In the genomic region with DNA sequence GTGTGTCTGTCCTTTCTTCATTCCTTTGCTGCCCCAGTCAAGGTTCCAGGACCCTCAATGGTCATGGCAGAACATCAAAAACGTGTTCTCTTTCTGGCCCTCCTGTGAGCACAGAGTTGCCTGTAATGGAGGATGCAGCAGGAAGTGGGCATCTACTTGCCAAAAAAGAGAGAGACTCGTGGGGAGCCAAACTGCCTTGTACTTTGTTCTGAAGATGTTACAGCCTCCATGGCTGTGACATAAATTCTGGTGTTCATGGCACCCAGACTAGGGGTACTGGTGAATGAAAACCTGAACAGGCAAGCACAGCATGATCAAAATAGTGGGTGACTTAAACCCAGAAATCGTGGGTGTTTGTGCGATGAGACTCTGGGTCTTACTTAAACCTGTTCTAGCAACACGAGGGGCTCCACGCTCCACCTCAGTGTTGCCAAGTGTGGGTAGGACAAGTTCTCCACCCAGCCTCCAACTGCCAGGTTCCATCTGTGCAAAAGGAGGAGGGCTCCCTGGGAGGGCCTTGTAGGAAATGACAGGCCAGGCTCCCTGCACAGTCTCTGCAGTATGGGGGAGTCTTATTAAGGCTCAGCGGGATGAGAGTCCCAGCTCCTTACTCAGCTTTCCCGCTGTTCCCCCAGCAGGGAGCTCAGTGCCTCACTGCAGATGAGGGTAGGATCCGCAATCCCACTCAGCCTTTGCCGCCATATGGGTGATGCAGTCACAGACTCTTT, we compare ENCODE assay signal across 15 mouse cellular contexts. TPM values are rescaled to one million over a fixed set of nuclear protein-coding genes. Genes with fewer than 3 reads are reported as not detected.
DNase-seq lines count a peak whose midpoint lies in the region; ATAC-seq and TF ChIP-seq lines count a peak whose summit lies in the region.
"Had no signal": no experiment of that assay in that cellular context is flagged by ENCODE, and none has a peak within 500 bp of the region (broad histone marks: within the 10 kb centered on the region; RNA-seq: fewer than 3 reads in every experiment).

No protein-coding gene starts in this region.

- no peaks in the 10 kb centered on the region for H3K36me3 ChIP-seq in hindbrain, embryonic 11.5 days (ENCODE audit: control insufficient read depth, insufficient read depth, low read length)
- H3K36me3 ChIP-seq: hindbrain, embryonic 12.5 days; kidney, embryonic 15.5 days; limb, embryonic 13.5 days; lung, embryonic 15.5 days; midbrain, embryonic 13.5 days; neural tube, embryonic 12.5 days had no signal

- no peaks in the 10 kb centered on the region for H3K27me3 ChIP-seq in hindbrain, embryonic 11.5 days (ENCODE audit: control insufficient read depth, insufficient read depth, low read length)
- H3K27me3 ChIP-seq: hindbrain, embryonic 12.5 days; kidney, embryonic 15.5 days; limb, embryonic 13.5 days; lung, embryonic 15.5 days; midbrain, embryonic 13.5 days; neural tube, embryonic 12.5 days had no signal

- H3K4me3 ChIP-seq in cortical plate, adult 2 months (ENCODE audit: insufficient read depth, low read length) = no peak overlapping the region
- no peak overlapping the region for H3K4me3 ChIP-seq in hindbrain, embryonic 11.5 days (ENCODE audit: low read depth, low read length)
- H3K4me3 ChIP-seq: hindbrain, embryonic 12.5 days; kidney, embryonic 15.5 days; limb, embryonic 13.5 days; lung, embryonic 15.5 days; midbrain, embryonic 13.5 days; neural tube, embryonic 12.5 days had no signal

- 68% methylated on average over 10 of the region's 10 CpGs for whole genome bisulfite sequencing in hindbrain, embryonic 11.5 days

- ATAC-seq in CD4-positive, CD25-positive, alpha-beta regulatory T cell, adult 4 months = peak; percentile 46
- ATAC-seq in hindbrain, embryonic 11.5 days (ENCODE audit: low FRiP score) = no peak
- ATAC-seq: midbrain, embryonic 13.5 days had no signal

- no peak overlapping the region for H3K9ac ChIP-seq in hindbrain, embryonic 11.5 days (ENCODE audit: low read depth, low read length)
- H3K9ac ChIP-seq: hindbrain, embryonic 12.5 days; kidney, embryonic 15.5 days; limb, embryonic 13.5 days; lung, embryonic 15.5 days; midbrain, embryonic 13.5 days; neural tube, embryonic 12.5 days had no signal

- H3K9me3 ChIP-seq in hindbrain, embryonic 11.5 days (ENCODE audit: control insufficient read depth, low read length) = no peaks in the 10 kb centered on the region
- H3K9me3 ChIP-seq: hindbrain, embryonic 12.5 days; kidney, embryonic 15.5 days; limb, embryonic 13.5 days; lung, embryonic 15.5 days; midbrain, embryonic 13.5 days; neural tube, embryonic 12.5 days had no signal

- no peaks in the 10 kb centered on the region for H3K4me1 ChIP-seq in cortical plate, adult 2 months (ENCODE audit: control insufficient read depth, insufficient read depth, low read length)
- no peaks in the 10 kb centered on the region for H3K4me1 ChIP-seq in hindbrain, embryonic 11.5 days (replicated peaks; ENCODE audit: control insufficient read depth, insufficient read depth, low read length)
- H3K4me1 ChIP-seq: hindbrain, embryonic 12.5 days; kidney, embryonic 15.5 days; limb, embryonic 13.5 days; lung, embryonic 15.5 days; midbrain, embryonic 13.5 days; neural tube, embryonic 12.5 days had no signal

- H3K27ac ChIP-seq in cortical plate, adult 2 months (ENCODE audit: insufficient read depth, low read length) = peak overlapping the region; percentile 39
- H3K27ac ChIP-seq in hindbrain, embryonic 11.5 days (ENCODE audit: low read depth, low read length) = no peak overlapping the region
- H3K27ac ChIP-seq: hindbrain, embryonic 12.5 days; kidney, embryonic 15.5 days; limb, embryonic 13.5 days; lung, embryonic 15.5 days; midbrain, embryonic 13.5 days; neural tube, embryonic 12.5 days had no signal

- H3K4me2 ChIP-seq in hindbrain, embryonic 11.5 days (replicated peaks; ENCODE audit: low read depth, low read length) = no peak overlapping the region
- H3K4me2 ChIP-seq: hindbrain, embryonic 12.5 days; kidney, embryonic 15.5 days; limb, embryonic 13.5 days; lung, embryonic 15.5 days; midbrain, embryonic 13.5 days; neural tube, embryonic 12.5 days had no signal

- TF ChIP-seq POLR2A in cortical plate, adult 2 months (IDR thresholded peaks at IDR 0.05; ENCODE audit: extremely low read depth, insufficient read depth, low read length) = no peak

- intact Hi-C loops in left cerebral cortex, postnatal 36 days (cut with DNase I) = loop anchor here (1.0 to 2.0 kb wide), 2 partner anchors 76 to 167 kb away; no protein-coding TSS in a partner anchor

- DNase-seq in layer of hippocampus, adult 9-10 months (ENCODE audit: low spot score) = peak; percentile 39
- peak; percentile 74 to 84 for DNase-seq in left cerebral cortex, postnatal 36 days (ENCODE audit: low spot score in 2 of 2)
- no peak for DNase-seq in cerebellum, adult 9-11 months
- DNase-seq in cerebellum, adult 11-12 months = no peak
- DNase-seq in hindbrain, embryonic 11.5 days (ENCODE audit: low spot score) = no peak
- DNase-seq: cerebellum, postnatal 25 days had no signal

- no peak for TF ChIP-seq CTCF in cortical plate, adult 2 months (IDR thresholded peaks at IDR 0.05; ENCODE audit: extremely low read depth, insufficient read depth, low read length)

RNA-seq across cellular contexts. Expression of gene Art2b, which starts 32.2 kb away (rescaled TPM):
- polyA plus RNA-seq in CD4-positive, CD25-positive, alpha-beta regulatory T cell, adult 4 months (2017; shearing (Covaris generic)) = 100 to 1,000 TPM; 144 to 219 TPM
- 0.02 TPM in 1 of 2 replicates, not detected in the other for polyA plus RNA-seq in cortical plate, adult 2 months (2012; rRNA removed)
- total RNA-seq in left cerebral cortex, postnatal 36 days (2021) = not detected
- polyA plus RNA-seq in hindbrain, embryonic 11.5 days (2014; fragmentation: Nextera tagmentation; extraction: Ambion mirVana) = not detected in 2 replicates
- polyA plus RNA-seq: hindbrain, embryonic 12.5 days; kidney, embryonic 15.5 days; limb, embryonic 13.5 days; lung, embryonic 15.5 days; midbrain, embryonic 13.5 days; neural tube, embryonic 12.5 days; stomach, embryonic 16.5 days had no signal

RNA-seq across cellular contexts. Expression of gene Clpb, which starts 45.8 kb away (rescaled TPM):
- polyA plus RNA-seq in CD4-positive, CD25-positive, alpha-beta regulatory T cell, adult 4 months (2017; shearing (Covaris generic)) = 10 to 100 TPM in 1 of 2 experiments, 1 to 10 TPM in 1; 9.9 to 14.9 TPM
- polyA plus RNA-seq in cortical plate, adult 2 months (2012; rRNA removed) = 41.8 and 48.1 TPM in 2 replicates
- 10 to 100 TPM; 55.2 to 60.3 TPM for total RNA-seq in left cerebral cortex, postnatal 36 days (2021)
- 29.4 and 34.1 TPM in 2 replicates for polyA plus RNA-seq in hindbrain, embryonic 11.5 days (2014; fragmentation: Nextera tagmentation; extraction: Ambion mirVana)

Comparison
In these comparisons a context has a peak if more than half of its experiments do, and no peak if none do; other contexts are left out.
1. DNase-seq: peak in layer of hippocampus, adult 9-10 months (single experiment) and left cerebral cortex, postnatal 36 days (2 of 2); none in cerebellum, adult 9-11 months (single experiment), cerebellum, adult 11-12 months (single experiment) and hindbrain, embryonic 11.5 days (single experiment).
2. RNA of gene Art2b, which starts 32.2 kb away (polyA plus RNA-seq): 144 to 219 TPM in CD4-positive, CD25-positive, alpha-beta regulatory T cell, adult 4 months; 0.02 TPM in cortical plate, adult 2 months and not detected in hindbrain, embryonic 11.5 days; every median in the first group is over 100 times any median in the second.